Mouse (Mus musculus) C2C12 (cell line): Measurements from ENCODE around the gene Tjp3.

ENCODE experiments used
- CTCF ChIP-seq: IDR thresholded peaks from one replicate; pipeline ENCODE4 v1.5.1; 2011; ENCODE audit not compliant: control insufficient read depth, insufficient read depth, insufficient read length
- MAX ChIP-seq: IDR thresholded peaks from one replicate; pipeline ENCODE4 v1.6.1; 2011; ENCODE audit warnings: mild to moderate bottlenecking, control low read depth

- no peak for TF ChIP-seq CTCF
- TF ChIP-seq MAX, result no peak
Measured at GRCm38 (mm10) chr10:81318589-81319329, 27.4 kb upstream of the Tjp3 start.
